Mouse (Mus musculus) cortical plate, adult 2 months (tissue): ENCODE measurements around the gene Poc1b. TPM values are rescaled to one million over a fixed set of nuclear protein-coding genes. Genes with fewer than 3 reads are reported as not detected.

Source experiments
- H3K27ac ChIP-seq: fragments of 200-500 bp; 2 replicates; pipeline ENCODE4 v1.5.1; 2012; ENCODE audit warnings: low read length, control low read depth, inconsistent platforms; ENCODE audit not compliant: insufficient read depth
- H3K4me1 ChIP-seq: fragments of 200-500 bp; 2 replicates; pipeline ENCODE4 v1.6.1; 2011; ENCODE audit warnings: low read length; ENCODE audit not compliant: control insufficient read depth, insufficient read depth
- H3K4me3 ChIP-seq: fragments of 200-500 bp; 2 replicates; pipeline ENCODE4 v1.5.1; 2011; ENCODE audit warnings: mild to moderate bottlenecking, low read length, control low read depth; ENCODE audit not compliant: insufficient read depth
- CTCF ChIP-seq: fragments of 200-500 bp; IDR thresholded peaks from 2 replicates; pipeline ENCODE4 v1.5.1; 2011; ENCODE audit warnings: mild to moderate bottlenecking, control low read depth, low read length; ENCODE audit not compliant: insufficient read depth; ENCODE audit errors: extremely low read depth
- POLR2A ChIP-seq: fragments of 200-500 bp; IDR thresholded peaks from 2 replicates; pipeline ENCODE4 v1.6.1; 2011; ENCODE audit warnings: mild to moderate bottlenecking, low read length, control low read depth; ENCODE audit not compliant: insufficient read depth; ENCODE audit errors: extremely low read depth
- polyA plus RNA-seq: library from polyadenylated mRNA; depleted of rRNA; stranded (reverse); fragments of >200 nt; gene quantifications from 2 replicates; pipeline ENCODE4 v1.2.3, GENCODE M21; 2012; rRNA removed

The Poc1b gene
- polyA plus RNA-seq, 1 experiment, result 11.2 TPM

DNA sequence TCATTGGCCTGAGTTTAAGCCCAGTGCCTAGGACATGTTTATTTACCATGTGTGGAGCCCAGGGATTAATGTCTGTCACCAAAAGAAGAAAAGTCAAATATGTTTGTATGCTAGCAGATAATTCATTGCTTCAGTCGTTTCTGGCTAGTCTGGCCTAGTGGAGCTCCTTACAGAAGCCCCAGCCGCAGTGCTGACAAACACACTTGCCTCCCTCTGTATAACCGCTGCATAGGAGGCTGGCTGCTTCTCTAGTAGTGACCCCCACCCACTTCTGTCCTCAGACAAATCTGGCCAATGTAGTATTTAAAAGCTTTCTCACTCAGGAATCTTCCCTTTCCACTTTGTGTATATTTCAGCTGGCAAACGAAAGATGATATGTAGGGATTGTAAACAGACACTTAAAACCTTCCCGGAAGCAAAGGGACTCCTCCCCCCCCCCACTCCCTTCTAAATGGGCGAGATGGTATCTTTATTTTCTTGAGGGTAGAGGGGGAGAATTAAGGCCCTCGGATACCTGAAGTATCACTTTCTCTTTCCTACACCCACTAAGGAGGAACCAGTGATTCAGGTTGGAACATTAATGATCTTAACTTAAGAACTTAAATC is 137.9 kb downstream of the Poc1b start:
- Histone ChIP-seq H3K4me1 (peaks cover 2% of the 10 kb centered on the region; the same call in 1 of the 2 replicates), H3K4me3 (no peak overlapping the region), H3K27ac (no peak overlapping the region)
- TF ChIP-seq CTCF (no peak), POLR2A (no peak)

DNA sequence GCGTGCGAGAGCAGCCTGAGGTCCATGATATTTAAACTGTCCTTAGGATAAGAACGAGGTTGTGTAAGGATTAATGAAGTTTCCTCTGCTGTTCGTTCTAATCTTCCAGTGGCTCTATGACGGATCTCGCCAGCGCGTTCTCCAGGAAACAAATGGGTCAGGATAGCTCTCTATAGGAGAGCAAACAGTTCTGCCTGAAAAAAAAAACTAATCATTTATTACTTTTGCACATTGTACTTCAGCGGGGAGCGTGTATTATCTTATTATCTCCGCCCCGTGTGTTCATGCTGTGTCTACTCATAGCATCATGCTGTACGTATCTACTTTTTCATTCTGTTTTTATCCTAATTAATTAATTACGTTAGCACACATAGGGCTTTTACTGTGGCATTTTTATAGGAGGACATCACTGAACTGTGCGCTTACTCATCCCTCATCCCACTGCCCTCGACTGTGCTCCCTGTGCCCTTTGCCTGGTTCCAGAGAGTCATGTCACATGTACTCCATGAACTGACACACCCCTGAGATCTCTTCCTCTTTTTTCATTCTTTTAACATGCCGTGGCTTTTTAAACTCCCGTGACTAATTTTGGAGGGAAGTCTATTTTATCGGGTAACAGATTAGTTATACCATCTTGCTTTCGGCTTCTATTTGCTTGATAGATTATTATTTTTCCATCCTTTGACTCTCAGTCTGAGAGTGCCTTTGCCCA is 140.1 kb downstream of the Poc1b start:
- no peak overlapping the region for H3K4me3 ChIP-seq

More for the DNA sequence above, 140.1 kb downstream of the Poc1b start:
- TF ChIP-seq POLR2A (no peak), CTCF (no peak)
- Histone ChIP-seq H3K4me1 (no peaks in the 10 kb centered on the region), H3K27ac (no peak overlapping the region)

Other genes starting within 250 kb of the Poc1b start
- 340 and 362 TPM in 2 replicates for gene Atp2b1, start 192.6 kb upstream of the Poc1b start, polyA plus RNA-seq
- gene Galnt4, start 1.1 kb downstream of the Poc1b start, polyA plus RNA-seq, result 1.2 and 1.3 TPM in 2 replicates
- gene Phxr2, start 19.3 kb downstream of the Poc1b start, polyA plus RNA-seq, result not detected in 2 replicates
- gene Dusp6, start 156.2 kb downstream of the Poc1b start, polyA plus RNA-seq, result 69.9 and 75.8 TPM in 2 replicates